Mouse (Mus musculus): ENCODE measurements at regions not wholly inside any gene's neighbourhood (a gene's known extent, or its start where the extent isn't known, plus 50 kb on each side); places are given as distances from the start of the nearest gene placed in this dataset.

DNA sequence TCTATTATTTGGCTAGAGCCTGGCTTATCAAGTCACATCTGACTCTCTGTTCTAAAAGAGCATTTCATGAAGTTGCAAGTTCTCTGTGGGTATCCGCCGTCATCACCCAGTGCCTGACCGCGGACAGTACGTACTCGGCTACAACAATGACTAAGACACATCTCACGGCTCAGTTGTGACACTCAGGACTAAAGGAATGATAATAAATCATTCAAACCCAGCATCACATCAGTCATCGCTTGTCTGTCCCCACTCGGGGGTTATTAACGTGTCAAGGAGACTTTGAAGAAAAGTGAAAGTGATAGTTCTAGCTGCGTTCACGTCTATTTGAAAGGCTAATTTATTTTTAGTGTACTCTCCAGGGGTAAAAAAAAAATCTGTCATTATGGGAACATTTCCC lies 61.4 kb upstream of the Map4k3 start:
- DNase-seq = no peak

DNA sequence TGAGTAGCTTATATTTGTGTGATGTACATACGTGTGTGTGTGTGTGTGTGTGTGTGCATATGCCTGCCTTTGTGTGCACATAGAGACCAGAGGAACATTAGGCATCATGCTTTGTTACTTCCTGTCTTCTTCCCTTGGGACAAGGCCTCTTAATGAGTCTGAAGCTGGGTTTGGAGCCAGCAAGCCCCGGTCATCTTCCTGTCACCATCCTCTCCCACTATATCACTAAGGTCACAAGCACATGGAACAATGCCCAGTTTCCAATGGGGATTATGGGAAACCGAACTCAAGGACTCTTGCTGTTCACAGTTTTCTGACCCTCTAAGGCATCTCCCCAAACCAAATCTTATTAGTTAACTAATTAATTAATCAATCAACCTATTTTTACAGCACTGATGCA lies 60.7 kb upstream of the Map4k3 start:
- peak; percentile 62 to 65 for DNase-seq

- DNase-seq = peak; percentile 66 to 79
Observed at GRCm38 (mm10) chr17:80786858-80787257, 58.6 kb upstream of the Map4k3 start.

DNA sequence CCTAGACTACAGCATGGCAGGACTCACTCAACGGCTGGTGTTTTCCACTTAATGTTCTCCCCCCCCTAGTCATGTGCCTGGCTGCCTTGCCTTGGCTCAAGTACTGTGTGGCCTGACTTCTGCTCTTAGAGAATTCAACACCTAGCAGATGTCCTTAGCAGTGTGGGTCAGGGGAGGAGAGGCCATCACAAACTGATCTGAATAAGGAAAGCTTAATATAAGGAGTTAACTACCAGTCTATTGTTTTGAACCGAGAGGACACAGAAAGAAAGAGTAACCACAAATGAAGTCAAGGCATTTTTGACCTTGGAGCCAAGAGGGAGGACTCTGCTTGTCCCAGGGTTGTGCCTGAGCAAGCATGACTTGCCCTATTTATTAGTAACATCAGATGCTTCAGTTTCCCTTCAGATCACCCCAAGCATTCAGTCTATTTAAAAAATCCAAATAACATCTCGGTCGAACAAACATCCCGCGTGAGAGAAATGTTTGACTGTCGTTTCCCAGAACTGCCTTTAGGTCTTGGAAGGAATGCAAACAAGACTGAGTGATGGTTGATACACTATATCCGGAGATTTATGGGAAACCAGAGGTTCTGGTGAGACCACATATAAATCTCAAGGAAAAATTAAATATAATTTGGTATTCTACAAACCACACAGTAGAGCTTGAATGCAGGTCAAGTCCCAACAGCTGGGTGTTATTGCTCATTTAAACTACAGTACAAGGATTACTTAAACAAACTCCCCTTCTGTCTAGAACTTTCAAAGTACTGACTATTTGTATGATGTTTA lies 58.0 kb upstream of the Map4k3 start:
- DNase-seq = peak; percentile 41 to 53

DNA sequence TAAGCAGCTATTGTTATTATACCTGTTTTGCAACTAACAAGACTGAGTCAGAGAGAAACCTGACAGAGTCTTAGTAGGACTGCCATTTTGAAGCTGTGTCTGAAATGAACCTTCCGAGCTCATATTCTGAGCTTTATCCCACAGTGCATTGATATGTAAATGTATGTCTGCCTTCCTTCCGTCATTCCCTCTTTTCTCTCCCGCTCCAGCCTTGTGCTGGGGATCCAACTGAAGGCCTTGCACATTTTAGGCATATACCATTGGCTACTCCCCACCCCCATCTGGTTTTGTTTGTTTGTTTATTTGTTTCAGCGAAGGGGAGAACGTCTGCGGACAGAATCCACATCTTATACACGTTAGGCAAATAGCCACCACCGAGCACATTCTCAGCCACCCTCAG lies 57.2 kb upstream of the Map4k3 start:
- DNase-seq = no peak

- DNase-seq = peak in 1 of 2 experiments; percentile 40
Observed at GRCm38 (mm10) chr17:80785049-80785448, 56.8 kb upstream of the Map4k3 start.

DNA sequence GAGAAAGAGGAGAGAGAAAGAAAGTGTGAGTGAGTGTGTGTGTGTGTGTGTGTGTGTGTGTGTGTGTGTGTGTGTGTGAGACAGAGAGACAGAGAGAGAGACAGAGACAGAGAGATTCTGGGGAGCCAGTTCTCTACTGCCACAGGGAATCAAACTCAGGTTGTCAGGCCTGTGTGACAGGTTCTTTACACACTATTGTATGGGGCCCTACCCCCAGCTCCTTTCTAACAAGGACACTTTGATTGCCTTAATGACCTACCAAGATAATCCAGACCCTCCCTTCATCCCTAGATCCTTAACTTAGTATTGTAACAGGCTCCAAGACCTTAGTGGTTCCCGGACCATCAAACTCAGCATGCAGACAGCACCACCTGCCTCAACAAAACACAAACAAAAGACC lies 53.9 kb upstream of the Map4k3 start:
- DNase-seq = no peak

DNA sequence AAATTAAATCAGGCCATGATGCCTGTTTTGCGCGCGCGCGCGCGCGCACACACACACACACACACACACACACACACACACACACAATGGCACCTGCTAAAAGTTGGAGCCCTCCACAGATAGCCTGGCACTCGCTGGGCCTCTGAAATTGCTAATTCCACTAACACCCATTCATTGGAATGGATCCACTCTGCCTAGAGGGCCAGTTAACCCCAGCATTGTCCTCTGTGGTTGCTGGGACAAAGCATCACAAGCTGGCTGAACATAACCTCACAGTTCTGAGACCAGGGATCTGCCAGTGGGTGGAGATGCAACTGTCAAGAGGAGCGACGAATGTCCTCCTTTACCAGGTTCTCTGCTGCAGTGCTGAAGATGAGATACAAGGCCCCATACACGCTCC lies 53.3 kb upstream of the Map4k3 start:
- DNase-seq = no peak

GRCm38 (mm10) chr17:80780303-80780702 lies 52.0 kb upstream of the Map4k3 start:
- DNase-seq = no peak

- DNase-seq = no peak
Observed at GRCm38 (mm10) chr17:80779782-80780181, 51.5 kb upstream of the Map4k3 start.

Data from kidney, postnatal 25 days (tissue).